Mouse (Mus musculus) lung, adult 2 months (tissue): ENCODE measurements around the gene Trim68. TPM values are rescaled to one million over a fixed set of nuclear protein-coding genes. Genes with fewer than 3 reads are reported as not detected.

ENCODE experiments used
- DNase-seq: peaks from one replicate; pipeline ENCODE4 v3.0.0; 2022
- H3K4me1 ChIP-seq: fragments of 200-500 bp; 2 replicates; pipeline ENCODE4 v1.6.1; 2011; ENCODE audit warnings: low read length; ENCODE audit not compliant: control insufficient read depth, insufficient read depth
- H3K4me3 ChIP-seq: fragments of 200-500 bp; replicated peaks from 2 replicates; pipeline ENCODE3; 2011; ENCODE audit warnings: low read depth, mild to moderate bottlenecking, control low read depth, low read length; ENCODE audit errors: extremely low read depth
- CTCF ChIP-seq: fragments of 200-500 bp; IDR thresholded peaks from 2 replicates; pipeline ENCODE4 v1.5.1; 2011; ENCODE audit warnings: mild to moderate bottlenecking, low read length, control low read depth; ENCODE audit not compliant: insufficient read depth
- POLR2A ChIP-seq: fragments of 200-500 bp; IDR thresholded peaks from 2 replicates; pipeline ENCODE4 v1.6.1; 2011; ENCODE audit warnings: low read depth, mild to moderate bottlenecking, control low read depth, low read length, borderline replicate concordance; ENCODE audit errors: extremely low read depth
- WGBS: fragments of 180-500 bp; shearing (Covaris S2); methylation state at CpG from one replicate; pipeline ENCODE4 v1.1.7; 2018; 5-methylcytosine and 5-hydroxymethylcytosine counted together
- polyA plus RNA-seq: library from polyadenylated mRNA; depleted of rRNA; stranded (reverse); fragments of >200 nt; gene quantifications from 2 replicates; pipeline ENCODE4 v1.2.3, GENCODE M21; 2012; rRNA removed

Gene Trim68
- 16.7 and 23.7 TPM in 2 replicates for polyA plus RNA-seq

GRCm38 (mm10) chr7:102686944-102687501, at the start of gene Trim68:
Gene Trim68 (minus strand): TSS chr7:102687327.
- TF ChIP-seq POLR2A: peak; percentile 58; the same call in 1 of the 2 replicates
- TF ChIP-seq CTCF: no peak
- H3K4me1 ChIP-seq: peaks cover 4% of the 10 kb centered on the region; the same call in 1 of the 2 replicates
- peak; percentile 85 for DNase-seq
- WGBS: under 1% methylated on average over 40 of the region's 40 CpGs
- H3K4me3 ChIP-seq: peak within 1 kb of the TSS; percentile 89

DNA sequence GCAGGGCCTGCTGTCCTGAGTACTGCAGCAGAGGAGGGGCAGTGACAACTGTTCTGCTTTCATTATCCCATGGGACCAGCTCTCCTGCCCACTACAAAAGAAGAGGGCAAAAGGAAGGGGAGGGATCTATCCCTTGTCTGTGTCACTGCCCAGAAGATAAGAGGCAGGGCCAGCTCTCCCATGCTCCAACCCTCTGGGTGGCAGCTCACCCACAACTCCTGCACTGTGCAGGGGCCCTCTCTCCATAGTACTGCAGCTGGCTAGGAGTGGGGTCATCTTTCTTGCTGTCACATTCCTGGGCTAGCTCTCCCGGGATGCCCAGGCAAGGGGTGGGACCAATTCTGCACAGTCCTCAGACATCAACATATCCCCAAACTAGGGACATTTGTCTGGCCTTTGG, 46.7 kb upstream of the Trim68 start:
- 13% methylated on average over 1 of the region's 1 CpGs for WGBS
- TF ChIP-seq CTCF (no peak), POLR2A (no peak)
- H3K4me1 ChIP-seq: no peaks in the 10 kb centered on the region
- no peak for DNase-seq
- no peak overlapping the region for H3K4me3 ChIP-seq

- H3K4me3 ChIP-seq: no peak within 1 kb of the TSS
- DNase-seq: no peak
- no peaks in the 10 kb centered on the region for H3K4me1 ChIP-seq
- TF ChIP-seq POLR2A: no peak
- no peak for TF ChIP-seq CTCF
Observed at GRCm38 (mm10) chr7:102727391-102727790, 40.3 kb upstream of the Trim68 start, which contains the start of gene Olfr559. Gene Olfr559 (minus strand): TSS chr7:102727491.

DNA sequence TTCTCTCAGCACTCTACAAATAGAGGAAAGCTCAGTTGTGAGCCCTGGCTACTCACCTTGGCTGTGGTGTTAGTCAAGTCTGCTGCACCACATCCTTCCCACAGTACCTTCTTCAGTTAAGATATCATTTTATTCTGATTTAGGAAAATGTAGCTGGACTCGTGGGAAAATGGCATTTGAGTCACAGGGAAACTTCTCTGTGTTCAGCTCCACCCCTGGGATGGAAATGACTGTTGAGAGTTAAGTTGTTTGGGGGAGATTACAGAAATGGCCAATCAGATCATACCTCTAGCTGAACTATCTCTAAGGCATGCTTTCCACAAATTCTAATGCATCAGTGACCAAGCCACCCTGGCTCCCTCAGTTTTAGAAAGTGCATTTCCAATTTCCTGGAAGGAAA, 31.8 kb upstream of the Trim68 start, which contains the start of gene Olfr33:
Gene Olfr33, minus strand, starts transcription at position 101 of the 400 bp plus-strand sequence.
- H3K4me3 ChIP-seq: no peak within 1 kb of the TSS
- no peaks in the 10 kb centered on the region for H3K4me1 ChIP-seq
- TF ChIP-seq POLR2A: no peak
- DNase-seq: no peak
- WGBS: 31% methylated on average over 1 of the region's 1 CpGs

DNA sequence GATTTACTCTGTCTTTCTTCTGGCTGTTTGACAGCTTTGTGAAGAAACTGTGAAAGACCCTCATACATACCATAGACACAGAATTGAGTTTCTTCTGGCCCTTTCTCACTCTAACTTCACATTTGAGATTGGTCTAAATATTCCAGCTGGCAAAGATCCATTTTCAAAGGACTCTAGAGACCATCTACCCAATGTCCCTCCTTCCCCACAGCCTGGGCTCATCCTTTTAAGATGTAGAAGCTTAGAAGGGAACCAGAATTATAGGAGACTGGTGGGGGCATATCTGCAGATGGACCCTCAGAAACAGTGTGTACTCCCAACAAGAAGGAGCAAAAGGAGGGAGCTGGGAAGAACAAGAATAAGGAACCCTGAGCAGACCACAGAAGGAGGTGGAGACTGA, 14.8 kb upstream of the Trim68 start, which contains the start of gene Olfr558:
Gene Olfr558, plus strand, starts transcription at position 301 of the 400 bp plus-strand sequence.
- no peak for DNase-seq
- Histone ChIP-seq H3K4me1 (no peaks in the 10 kb centered on the region), H3K4me3 (no peak within 1 kb of the TSS)
- TF ChIP-seq POLR2A (no peak), CTCF (no peak)

DNA sequence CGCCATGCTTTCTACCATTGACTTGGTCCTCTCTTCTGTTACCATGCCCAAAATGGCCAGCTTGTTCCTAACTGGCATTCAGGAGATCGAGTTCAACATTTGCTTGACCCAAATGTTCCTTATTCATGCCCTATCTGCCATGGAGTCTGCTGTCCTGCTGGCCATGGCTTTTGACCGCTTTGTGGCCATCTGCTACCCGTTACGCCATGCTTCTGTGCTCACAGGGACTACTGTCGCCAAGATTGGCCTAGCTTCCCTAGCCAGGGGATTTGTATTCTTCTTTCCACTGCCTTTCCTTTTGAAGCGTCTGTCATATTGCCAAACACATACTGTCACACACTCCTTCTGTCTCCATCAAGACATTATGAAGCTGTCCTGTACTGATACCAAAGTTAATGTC, 11.3 kb upstream of the Trim68 start:
- 86% methylated on average over 7 of the region's 7 CpGs for WGBS
- Histone ChIP-seq H3K4me1 (no peaks in the 10 kb centered on the region), H3K4me3 (no peak overlapping the region)
- TF ChIP-seq CTCF (no peak), POLR2A (no peak)
- no peak for DNase-seq

- 70% methylated on average over 5 of the region's 5 CpGs for WGBS
- Histone ChIP-seq H3K4me3 (no peak within 1 kb of the TSS), H3K4me1 (no peaks in the 10 kb centered on the region)
- TF ChIP-seq CTCF: peak; percentile 77
- TF ChIP-seq POLR2A: no peak
- peak; percentile 12 for DNase-seq
Observed at GRCm38 (mm10) chr7:102695358-102696125, 8.4 kb upstream of the Trim68 start, which contains the start of gene Olfr557. Gene Olfr557 (plus strand): TSS chr7:102695910.

GRCm38 (mm10) chr7:102681916-102682315, 5.2 kb downstream of the Trim68 start:
- DNase-seq: no peak
- TF ChIP-seq CTCF (no peak), POLR2A (no peak)
- Histone ChIP-seq H3K4me1 (no peaks in the 10 kb centered on the region), H3K4me3 (no peak overlapping the region)
- 78% methylated on average over 1 of the region's 1 CpGs for WGBS

GRCm38 (mm10) chr7:102676225-102676624, 10.9 kb downstream of the Trim68 start:
- no peak for DNase-seq
- no peak for TF ChIP-seq POLR2A
- H3K4me3 ChIP-seq: no peak overlapping the region
- H3K4me1 ChIP-seq: no peaks in the 10 kb centered on the region
- WGBS: 73% methylated on average over 2 of the region's 2 CpGs

DNA sequence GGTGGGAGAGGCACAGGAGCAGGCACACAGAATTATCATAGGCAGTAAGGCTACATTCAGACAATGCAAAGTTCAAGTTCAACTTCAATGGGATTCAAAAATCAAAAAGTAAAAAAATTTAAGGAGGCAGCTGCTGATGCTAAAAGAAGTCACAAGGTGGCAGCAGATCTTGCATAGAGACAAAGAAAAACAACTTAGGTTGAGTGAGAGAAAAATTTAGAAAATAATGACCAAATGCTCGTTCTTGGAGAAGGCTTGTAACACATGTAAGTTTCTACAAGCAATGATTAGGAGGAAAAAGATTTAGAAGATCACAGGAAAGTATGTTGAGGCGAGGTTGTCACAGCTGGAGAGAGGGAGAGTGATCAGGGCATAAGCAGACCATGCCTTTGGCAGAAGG, 21.7 kb downstream of the Trim68 start:
- 27% methylated on average over 2 of the region's 2 CpGs for WGBS
- no peak for DNase-seq
- H3K4me3 ChIP-seq: no peak overlapping the region
- TF ChIP-seq CTCF (no peak), POLR2A (no peak)
- H3K4me1 ChIP-seq: no peaks in the 10 kb centered on the region

GRCm38 (mm10) chr7:102664599-102664998, 22.5 kb downstream of the Trim68 start, which contains the start of gene Olfr556:
Gene Olfr556 (plus strand): TSS chr7:102664899.
- H3K4me1 ChIP-seq: no peaks in the 10 kb centered on the region
- no peak for DNase-seq
- 57% methylated on average over 3 of the region's 3 CpGs for WGBS
- no peak within 1 kb of the TSS for H3K4me3 ChIP-seq
- no peak for TF ChIP-seq POLR2A
- no peak for TF ChIP-seq CTCF
